Mouse (Mus musculus) hindbrain, embryonic 16.5 days (tissue): ENCODE results near the gene Sardh. TPM values are rescaled to one million over a fixed set of nuclear protein-coding genes. Genes with fewer than 3 reads are reported as not detected.

ENCODE experiments used
- ATAC-seq: fragments of 200-750 bp; cut with Nextera tagmentation; 2 replicates; pipeline ENCODE4 v1.8.0; 2017; ENCODE audit warnings: moderate TSS enrichment, moderate library complexity
- H3K27ac ChIP-seq: fragments of 300-500 bp; sonication (generic); 2 replicates; pipeline ENCODE4 v1.5.1; 2014; ENCODE audit warnings: low read depth, mild to moderate bottlenecking, control low read depth, low read length, moderate library complexity
- H3K27me3 ChIP-seq: fragments of 300-500 bp; sonication (generic); replicated peaks from 2 replicates; pipeline ENCODE4 v1.6.1; 2014; ENCODE audit warnings: low read length; ENCODE audit not compliant: control insufficient read depth, insufficient read depth
- H3K36me3 ChIP-seq: fragments of 300-500 bp; sonication (generic); 2 replicates; pipeline ENCODE4 v1.6.1; 2014; ENCODE audit warnings: mild to moderate bottlenecking, low read length, moderate library complexity, mixed read lengths; ENCODE audit not compliant: control insufficient read depth, insufficient read depth
- H3K4me1 ChIP-seq: fragments of 300-500 bp; sonication (generic); 2 replicates; pipeline ENCODE4 v1.6.1; 2014; ENCODE audit warnings: low read depth, low read length; ENCODE audit not compliant: control insufficient read depth, insufficient read depth
- H3K4me2 ChIP-seq: fragments of 300-500 bp; sonication (generic); 2 replicates; pipeline ENCODE4 v1.6.1; 2014; ENCODE audit warnings: mild to moderate bottlenecking, low read length, control low read depth, moderate library complexity
- H3K4me3 ChIP-seq: fragments of 300-500 bp; sonication (generic); 2 replicates; pipeline ENCODE4 v1.5.1; 2014; ENCODE audit warnings: mild to moderate bottlenecking, low read length, control low read depth, moderate library complexity
- H3K9ac ChIP-seq: fragments of 300-500 bp; sonication (generic); 2 replicates; pipeline ENCODE4 v1.6.1; 2014; ENCODE audit warnings: low read depth, mild to moderate bottlenecking, control low read depth, low read length, moderate library complexity
- H3K9me3 ChIP-seq: fragments of 300-500 bp; sonication (generic); 2 replicates; pipeline ENCODE4 v1.6.1; 2014; ENCODE audit warnings: mild to moderate bottlenecking, low read length, moderate library complexity; ENCODE audit not compliant: control insufficient read depth
- WGBS: fragments of 180-500 bp; shearing (Covaris S2); extraction: QIAGEN DNeasy Blood & Tissue Kit; methylation state at CpG from one replicate; pipeline ENCODE4 v1.1.7; 2014; 5-methylcytosine and 5-hydroxymethylcytosine counted together
- polyA plus RNA-seq: library from polyadenylated mRNA; unstranded; fragments of >200 nt; fragmentation: Nextera tagmentation; extraction: Ambion mirVana; gene quantifications from 2 replicates; pipeline ENCODE4 v1.2.1, GENCODE M21; 2015

Sardh gene
- polyA plus RNA-seq, 1 experiment from 2014 or later = 9.1 TPM

DNA sequence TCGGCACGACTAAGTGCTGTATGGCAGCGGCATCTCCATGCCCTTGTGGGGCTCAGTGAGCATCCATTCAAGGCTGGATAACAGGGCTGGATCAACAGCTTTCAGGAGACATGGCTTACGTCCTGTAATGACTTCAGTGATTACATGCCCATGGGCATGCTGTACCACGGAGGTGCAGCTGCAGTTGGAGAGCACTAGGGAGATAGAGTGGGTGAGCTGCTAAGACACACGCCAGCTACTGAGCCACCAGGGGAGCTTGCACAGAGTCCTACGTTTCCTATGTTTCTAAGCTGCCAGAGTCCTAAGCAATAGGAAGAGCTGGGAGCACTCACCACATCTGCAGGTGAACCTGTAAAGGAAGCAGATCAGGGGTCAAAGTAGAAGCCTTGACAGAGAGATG, 30.7 kb upstream of the Sardh start:
- 94% methylated on average over 7 of the region's 7 CpGs for WGBS
- no peak overlapping the region for H3K4me2 ChIP-seq
- H3K4me1 ChIP-seq = no peaks in the 10 kb centered on the region
- H3K9ac ChIP-seq = no peak overlapping the region
- H3K27ac ChIP-seq = no peak overlapping the region
- no peaks in the 10 kb centered on the region for H3K9me3 ChIP-seq
- no peak overlapping the region for H3K4me3 ChIP-seq
- no peak for ATAC-seq
- peaks cover 28% of the 10 kb centered on the region for H3K36me3 ChIP-seq
- H3K27me3 ChIP-seq = no peaks in the 10 kb centered on the region

DNA sequence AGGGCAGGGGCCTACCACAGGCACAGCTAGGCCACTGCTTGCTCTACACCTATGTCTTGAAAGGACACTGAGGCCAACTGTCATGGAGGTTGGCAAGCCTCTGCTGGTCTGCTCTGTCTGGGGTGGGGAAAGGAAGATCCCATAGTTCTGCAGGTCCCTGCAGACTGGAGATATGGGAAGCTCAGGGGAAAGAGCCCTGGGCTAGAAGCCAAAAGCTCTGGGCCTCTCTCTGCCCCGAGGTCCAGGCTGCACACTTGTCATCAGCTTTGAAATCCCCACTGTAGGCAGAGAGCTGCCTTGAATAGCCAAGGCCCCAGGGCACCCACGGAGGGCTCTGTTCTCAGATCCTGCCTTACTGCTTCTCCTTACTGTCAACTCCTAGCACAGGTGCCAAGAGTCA, 20.2 kb upstream of the Sardh start:
- no peak overlapping the region for H3K4me3 ChIP-seq
- H3K27me3 ChIP-seq = no peaks in the 10 kb centered on the region
- WGBS = 61% methylated on average over 2 of the region's 2 CpGs
- no peak for ATAC-seq
- H3K36me3 ChIP-seq = peaks cover 29% of the 10 kb centered on the region
- no peak overlapping the region for H3K9ac ChIP-seq
- H3K27ac ChIP-seq = no peak overlapping the region
- H3K4me2 ChIP-seq = no peak overlapping the region
- no peaks in the 10 kb centered on the region for H3K4me1 ChIP-seq
- peaks cover 6% of the 10 kb centered on the region for H3K9me3 ChIP-seq

DNA sequence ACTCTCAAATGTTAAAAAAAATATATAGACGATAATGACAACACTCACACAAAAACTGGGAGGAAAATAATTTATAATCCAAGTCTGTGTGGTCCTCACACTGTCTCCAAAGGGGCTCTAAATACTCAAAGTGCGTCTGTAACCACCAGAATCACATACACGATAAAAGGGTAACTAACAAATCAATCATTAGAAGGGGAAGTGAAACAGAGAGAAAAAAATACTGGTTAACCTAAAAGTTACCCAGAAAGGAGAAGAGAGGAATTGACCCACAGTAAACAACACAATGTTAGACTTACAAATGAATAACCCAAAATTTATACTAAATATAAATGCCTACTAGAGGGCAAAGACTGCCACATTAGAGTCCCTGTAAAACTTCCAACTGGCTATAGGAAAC, 17.7 kb upstream of the Sardh start:
- H3K4me1 ChIP-seq = no peaks in the 10 kb centered on the region
- peaks cover 23% of the 10 kb centered on the region for H3K36me3 ChIP-seq
- 87% methylated on average over 3 of the region's 3 CpGs for WGBS
- no peaks in the 10 kb centered on the region; the same call in 1 of the 2 replicates for H3K9me3 ChIP-seq
- H3K4me3 ChIP-seq = no peak overlapping the region
- no peak overlapping the region for H3K9ac ChIP-seq
- no peak overlapping the region for H3K27ac ChIP-seq
- H3K4me2 ChIP-seq = no peak overlapping the region
- no peaks in the 10 kb centered on the region for H3K27me3 ChIP-seq
- no peak for ATAC-seq

DNA sequence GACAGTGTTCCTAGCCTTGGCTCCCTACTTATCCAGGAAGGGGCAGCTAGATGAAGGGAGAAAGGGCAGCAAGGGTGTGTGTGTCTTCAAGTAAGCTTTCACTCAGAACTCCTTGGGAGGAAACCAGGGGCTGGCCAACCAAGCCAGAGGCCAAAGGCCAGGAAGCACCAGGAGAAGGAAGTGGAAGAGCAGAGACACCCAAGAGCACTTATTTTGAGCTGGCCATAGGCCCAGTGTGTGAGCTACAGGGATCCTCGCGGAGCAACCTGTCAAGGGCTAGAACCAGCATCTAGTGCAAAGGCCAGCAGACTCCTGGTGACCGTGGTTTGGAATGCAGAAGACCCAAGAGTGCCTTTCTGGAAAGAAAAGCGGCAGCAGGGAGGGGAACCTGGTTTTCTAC, 14.8 kb upstream of the Sardh start:
- no peaks in the 10 kb centered on the region for H3K4me1 ChIP-seq
- H3K36me3 ChIP-seq = peaks cover 13% of the 10 kb centered on the region
- no peak overlapping the region for H3K4me3 ChIP-seq
- H3K4me2 ChIP-seq = no peak overlapping the region
- WGBS = 79% methylated on average over 4 of the region's 4 CpGs
- no peaks in the 10 kb centered on the region for H3K27me3 ChIP-seq
- H3K9ac ChIP-seq = no peak overlapping the region
- ATAC-seq = no peak
- H3K9me3 ChIP-seq = no peaks in the 10 kb centered on the region; the same call in 1 of the 2 replicates
- H3K27ac ChIP-seq = no peak overlapping the region

GRCm38 (mm10) chr2:27251434-27251833, 3.3 kb upstream of the Sardh start:
- no peaks in the 10 kb centered on the region for H3K9me3 ChIP-seq
- no peak overlapping the region for H3K4me2 ChIP-seq
- ATAC-seq = no peak
- no peak overlapping the region for H3K27ac ChIP-seq
- no peaks in the 10 kb centered on the region for H3K27me3 ChIP-seq
- H3K4me3 ChIP-seq = no peak overlapping the region
- H3K4me1 ChIP-seq = no peaks in the 10 kb centered on the region; the same call in none of the 2 replicates
- H3K9ac ChIP-seq = no peak overlapping the region
- no peaks in the 10 kb centered on the region for H3K36me3 ChIP-seq

GRCm38 (mm10) chr2:27247487-27247863, 662 bp downstream of the Sardh start:
- no peaks in the 10 kb centered on the region for H3K9me3 ChIP-seq
- H3K4me2 ChIP-seq = no peak overlapping the region
- no peaks in the 10 kb centered on the region; the same call in none of the 2 replicates for H3K4me1 ChIP-seq
- H3K27me3 ChIP-seq = no peaks in the 10 kb centered on the region
- WGBS = 54% methylated on average over 2 of the region's 2 CpGs
- peak; percentile 64 for ATAC-seq
- H3K36me3 ChIP-seq = no peaks in the 10 kb centered on the region
- H3K9ac ChIP-seq = no peak overlapping the region
- no peak overlapping the region for H3K4me3 ChIP-seq
- no peak overlapping the region for H3K27ac ChIP-seq

- H3K27me3 ChIP-seq = no peaks in the 10 kb centered on the region
- peak overlapping the region; percentile 34 for H3K4me2 ChIP-seq
- no peaks in the 10 kb centered on the region; the same call in none of the 2 replicates for H3K4me1 ChIP-seq
- H3K27ac ChIP-seq = peak overlapping the region; percentile 31; the same call in 1 of the 2 replicates
- 38% methylated on average over 7 of the region's 7 CpGs for WGBS
- H3K9me3 ChIP-seq = no peaks in the 10 kb centered on the region
- no peak overlapping the region for H3K4me3 ChIP-seq
- no peak overlapping the region for H3K9ac ChIP-seq
- ATAC-seq = peak; percentile 94
- H3K36me3 ChIP-seq = no peaks in the 10 kb centered on the region
These were observed 1.2 kb downstream of the Sardh start for GRCm38 (mm10) chr2:27246712-27247486.

DNA sequence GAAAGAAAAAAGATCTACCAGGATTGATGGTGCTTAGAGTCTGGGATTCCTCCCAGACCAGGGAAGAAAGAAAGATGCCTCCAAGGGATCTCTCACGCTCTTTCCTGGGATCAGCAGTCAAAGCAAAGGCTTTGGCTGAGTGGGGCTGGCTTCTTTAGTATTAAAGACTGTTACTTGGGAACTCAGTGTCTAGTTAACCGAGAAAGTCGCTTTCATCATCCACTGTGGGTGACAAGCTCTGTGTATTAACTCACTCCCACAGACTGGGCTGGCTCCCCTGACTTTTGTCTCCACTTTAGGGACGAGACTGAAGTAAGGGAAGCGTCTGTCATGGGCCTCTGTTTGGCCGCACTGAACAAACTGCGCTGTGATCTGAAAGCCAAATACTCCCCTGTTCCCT, 2.2 kb downstream of the Sardh start:
- ATAC-seq = no peak

DNA sequence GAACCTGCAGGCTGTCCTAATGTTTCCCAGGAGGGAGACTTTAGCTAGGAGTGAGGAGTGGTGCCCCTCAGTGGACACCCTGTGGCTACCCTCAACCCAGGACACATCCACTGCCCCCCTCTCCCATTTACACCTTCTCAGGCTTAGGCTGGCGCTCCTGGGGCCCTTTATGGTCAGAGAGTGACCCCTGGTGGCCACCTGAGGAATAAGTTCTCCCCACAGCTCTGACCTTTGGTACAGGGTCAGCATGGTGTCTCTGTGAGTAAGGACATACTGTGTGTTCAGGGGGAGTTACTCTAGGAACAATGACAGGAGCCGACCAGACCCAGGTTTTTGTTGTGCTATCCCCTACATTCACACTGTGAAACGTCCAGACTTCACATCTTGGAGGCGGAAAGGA, 10.8 kb downstream of the Sardh start:
- Histone ChIP-seq H3K4me3 (no peak overlapping the region), H3K9ac (no peak overlapping the region), H3K4me1 (no peaks in the 10 kb centered on the region), H3K27me3 (no peaks in the 10 kb centered on the region), H3K36me3 (no peaks in the 10 kb centered on the region), H3K4me2 (no peak overlapping the region), H3K9me3 (no peaks in the 10 kb centered on the region), H3K27ac (no peak overlapping the region)
- WGBS = 27% methylated on average over 4 of the region's 4 CpGs
- ATAC-seq = peak; percentile 48; the same call in 1 of the 2 replicates

More for the DNA sequence above, 2.2 kb downstream of the Sardh start:
- no peak overlapping the region for H3K4me3 ChIP-seq
- H3K4me1 ChIP-seq = no peaks in the 10 kb centered on the region; the same call in none of the 2 replicates
- H3K36me3 ChIP-seq = no peaks in the 10 kb centered on the region
- no peak overlapping the region for H3K27ac ChIP-seq
- H3K9ac ChIP-seq = no peak overlapping the region
- no peaks in the 10 kb centered on the region for H3K9me3 ChIP-seq
- H3K4me2 ChIP-seq = no peak overlapping the region
- 72% methylated on average over 7 of the region's 7 CpGs for WGBS
- no peaks in the 10 kb centered on the region for H3K27me3 ChIP-seq
